Mouse (Mus musculus): ENCODE results near the gene Car12. TPM values are rescaled to one million over a fixed set of nuclear protein-coding genes. Genes with fewer than 3 reads are reported as not detected.

The Car12 gene
- total RNA-seq, 2 experiments from 2014 or later: 0.31 to 0.55 TPM

Other genes with a start within 250 kb of the Car12 start
- 10 to 100 TPM; 19.0 to 32.5 TPM for gene Fbxl22, start 199.1 kb upstream of the Car12 start, total RNA-seq (2021)
- 10 to 100 TPM; 18.4 to 18.9 TPM for gene Usp3, start 120.5 kb upstream of the Car12 start, total RNA-seq (2021)
- 1 to 10 TPM; 3.3 to 3.5 TPM for gene Aph1b, start 81.8 kb downstream of the Car12 start, total RNA-seq (2021)
- under 1 TPM in 1 of 2 experiments, not detected in 1; 0.21 TPM for gene Gm10647, start 83.4 kb downstream of the Car12 start, total RNA-seq (2021)
- gene Aph1c, start 121.0 kb downstream of the Car12 start, total RNA-seq (2021): 1 to 10 TPM in 1 of 2 experiments, under 1 TPM in 1; 0.92 to 1.2 TPM
- gene Rab8b, start 206.0 kb downstream of the Car12 start, total RNA-seq (2021): 1 to 10 TPM; 9.5 to 9.8 TPM
- gene Rps27l, start 232.4 kb downstream of the Car12 start, total RNA-seq (2021): 100 to 1,000 TPM; 179 to 205 TPM

All from gastrocnemius, postnatal 14 days (tissue).